Mouse (Mus musculus): Measurements from ENCODE around the gene Timmdc1. TPM values are rescaled to one million over a fixed set of nuclear protein-coding genes. Genes with fewer than 3 reads are reported as not detected.

Timmdc1 gene
- polyA plus RNA-seq (2012; fragmentation: generic; extraction: Trizol) = 10 to 100 TPM in 1 of 2 experiments, 1 to 10 TPM in 1; 9.1 to 18.0 TPM

DNA sequence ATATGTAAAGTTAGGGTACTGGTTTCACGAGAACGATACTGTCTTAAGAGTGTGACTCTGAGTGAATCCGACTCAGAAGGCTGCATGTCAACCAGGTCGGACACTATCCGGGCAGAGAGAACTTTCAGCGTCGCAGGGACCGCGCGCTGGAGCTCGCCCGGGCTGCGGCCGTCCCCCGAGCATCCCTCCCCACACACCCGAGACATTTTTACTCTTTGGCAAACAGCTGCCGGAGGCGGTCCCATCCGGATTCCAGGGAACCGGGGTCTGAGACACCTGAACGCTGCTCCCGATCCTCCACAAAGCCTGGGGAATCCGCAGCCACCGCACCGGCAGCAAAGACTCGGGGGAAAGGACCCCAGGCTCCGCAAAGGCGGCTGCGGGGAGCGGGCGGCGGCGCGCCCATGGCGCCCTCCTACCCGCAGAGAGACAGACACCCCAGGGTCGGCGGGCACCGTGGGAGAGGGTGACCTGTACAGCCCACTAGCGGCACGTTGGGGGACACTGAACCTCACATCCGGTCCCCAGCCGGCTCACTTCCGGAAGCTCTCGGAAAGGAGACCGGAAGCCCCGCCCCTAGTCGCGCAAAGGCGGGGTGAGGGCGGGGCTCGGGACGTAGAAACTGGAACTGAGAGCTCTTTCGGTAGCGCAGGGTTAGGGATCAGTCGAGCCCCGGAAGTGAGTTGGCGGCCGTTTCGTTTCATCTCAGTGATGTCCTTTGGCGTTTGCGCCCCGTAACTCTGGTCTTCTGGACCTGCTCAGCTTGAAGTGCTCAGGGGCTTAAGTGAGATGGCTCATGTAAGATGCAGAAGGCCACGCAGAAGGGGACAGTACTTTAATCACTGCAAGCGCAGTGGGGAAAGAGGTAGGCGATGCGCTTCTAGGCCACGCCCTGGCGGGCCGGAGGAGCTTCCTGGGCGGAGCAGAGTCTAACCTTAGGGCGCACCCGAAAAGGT lies at the start of gene Timmdc1:
Gene Timmdc1, minus strand, starts transcription at position 535 of the 956 bp plus-strand sequence.

GRCm38 (mm10) chr16:38558221-38558748 lies 35.8 kb upstream of the Timmdc1 start, which contains the start of gene Tmem39a:
Gene Tmem39a, plus strand, starts transcription at chr16:38558698.

DNA sequence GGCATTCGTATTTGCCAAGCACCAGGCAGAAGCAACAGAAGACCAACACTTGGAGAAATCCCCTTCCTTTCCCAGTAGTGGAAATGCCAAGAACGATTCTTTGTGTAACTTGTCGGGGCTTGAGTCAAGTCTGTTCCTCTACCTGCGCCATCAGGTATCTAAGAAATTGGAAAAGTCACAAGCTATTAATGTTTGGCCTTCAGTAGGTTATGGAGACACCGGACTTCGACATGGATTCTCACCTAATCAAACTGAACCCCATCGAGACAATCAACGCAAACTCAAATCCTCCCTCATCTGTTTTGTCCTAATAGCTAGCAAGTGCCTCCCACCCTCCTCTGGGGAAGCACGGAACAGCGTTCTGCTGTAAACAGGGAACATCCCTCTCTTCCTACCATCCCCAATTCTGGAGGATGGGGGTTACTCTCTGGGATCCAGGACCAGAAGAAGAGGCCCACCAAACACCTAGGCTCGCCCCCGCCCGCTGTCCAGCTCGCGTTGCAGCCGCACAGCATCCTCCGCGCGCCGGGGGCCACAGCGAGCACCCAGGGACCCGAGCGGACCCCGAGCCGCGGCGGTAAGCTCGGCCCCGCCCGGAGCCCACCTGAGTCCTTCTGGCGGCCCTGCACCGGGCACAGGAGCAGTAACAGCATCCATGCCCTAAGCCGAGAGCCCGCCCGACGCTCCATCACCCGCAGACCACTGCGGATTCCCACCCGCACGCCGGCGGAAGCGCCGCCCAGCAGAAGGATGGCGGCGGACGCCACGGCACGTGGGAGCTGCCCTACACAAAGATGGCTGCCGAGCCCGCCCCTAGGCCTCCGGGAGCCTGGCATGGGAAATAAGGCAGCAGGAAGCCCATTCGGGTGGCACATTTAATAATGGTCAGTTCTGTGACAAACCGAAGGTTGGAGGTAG lies 27.3 kb upstream of the Timmdc1 start, which contains the start of gene Poglut1:
Gene Poglut1, minus strand, starts transcription at position 780 of the 918 bp plus-strand sequence.

DNA sequence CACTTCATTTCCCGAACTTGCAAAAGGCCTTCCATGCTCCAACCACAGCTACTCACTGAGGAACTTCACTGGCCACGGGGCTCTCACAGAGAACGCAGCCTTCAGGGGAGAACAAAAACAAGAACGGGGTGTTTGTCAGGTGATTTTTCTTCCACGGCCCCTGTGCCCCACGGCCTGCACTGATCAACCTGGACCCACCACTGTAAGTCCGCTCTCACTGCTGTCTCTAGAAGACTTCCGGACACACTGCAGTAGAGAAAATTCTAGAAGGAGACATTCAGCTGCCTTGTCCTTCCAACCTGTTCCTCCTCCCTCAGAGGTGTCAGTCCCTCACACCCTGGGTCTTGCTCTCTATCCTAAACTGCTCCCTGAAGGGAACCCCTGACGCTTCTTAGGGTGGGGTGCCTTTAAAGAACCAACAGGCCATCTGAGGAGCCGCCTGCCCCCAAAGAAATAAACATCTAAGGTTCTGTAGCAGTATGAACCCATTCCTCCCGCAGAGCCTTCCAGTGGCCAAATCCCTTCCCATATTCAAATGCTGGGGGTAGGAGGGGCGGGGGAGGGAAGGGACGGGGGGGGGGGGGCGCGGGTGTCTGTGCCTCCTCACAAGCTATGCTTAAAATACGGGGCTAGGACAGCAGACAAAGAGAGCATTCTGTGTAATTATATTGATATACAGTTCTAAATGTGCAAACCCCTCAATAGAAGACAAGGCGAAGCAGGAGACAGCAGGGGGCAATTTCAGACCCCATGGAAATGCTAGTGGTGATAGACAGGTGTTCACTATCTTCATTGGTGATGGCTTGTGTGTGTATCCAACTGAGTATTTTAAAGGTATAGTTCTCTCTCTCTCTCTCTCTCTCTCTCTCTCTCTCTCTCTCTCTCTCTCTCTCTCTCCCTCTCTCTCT lies 66.7 kb downstream of the Timmdc1 start, which contains the start of gene Cd80:
Gene Cd80, plus strand, starts transcription at position 51 of the 908 bp plus-strand sequence.

DNA sequence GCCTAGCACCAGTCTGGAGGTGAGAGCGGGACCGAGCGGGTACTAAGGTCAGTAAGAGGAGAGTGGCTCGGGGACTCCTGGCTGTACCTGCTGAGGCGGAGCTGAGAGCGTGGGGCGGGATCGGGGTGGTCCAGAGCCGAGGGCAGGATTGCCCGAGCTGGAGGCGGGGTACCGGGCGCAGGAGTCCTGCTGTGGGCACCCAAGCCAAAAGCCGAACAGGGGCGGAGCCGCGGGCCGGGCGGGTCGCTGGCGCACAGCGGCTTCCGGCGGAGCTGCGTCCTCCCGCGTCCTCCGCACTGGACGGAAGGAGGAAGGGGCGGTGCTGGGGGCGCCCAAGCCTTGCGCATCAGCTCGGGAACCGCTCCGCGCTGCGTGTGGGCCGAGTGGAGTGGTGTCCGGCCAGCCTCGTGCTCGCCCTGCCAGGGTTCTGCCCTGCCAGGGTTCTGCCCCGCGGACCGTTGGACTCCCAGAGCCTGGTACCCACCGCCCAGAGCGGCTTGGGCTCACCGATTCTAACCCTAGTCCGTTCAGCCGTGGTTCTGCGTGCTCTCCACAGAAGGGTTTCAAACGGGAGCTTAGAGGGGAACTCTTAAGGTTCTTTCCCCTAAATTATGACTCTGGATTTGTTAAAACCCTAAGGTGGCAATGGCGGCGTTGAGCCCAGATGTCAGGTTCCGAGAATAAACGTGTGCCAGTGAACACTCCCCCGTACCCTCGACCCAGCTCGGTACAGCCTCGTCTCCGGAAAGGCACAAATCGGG lies 69.8 kb downstream of the Timmdc1 start, which contains the start of gene Adprh:
Gene Adprh, minus strand, starts transcription at position 262 of the 761 bp plus-strand sequence.

Other genes with a start within 250 kb of the Timmdc1 start
- under 1 TPM; 0.01 to 0.02 TPM for gene Nr1i2, start 227.8 kb downstream of the Timmdc1 start, polyA plus RNA-seq (2012; fragmentation: generic; extraction: Trizol)
- gene Maats1, start 180.5 kb downstream of the Timmdc1 start, polyA plus RNA-seq (2012; fragmentation: generic; extraction: Trizol) = under 1 TPM; 0.04 TPM
- 100 to 1,000 TPM; 159 to 176 TPM for gene Cox17, start 175.7 kb downstream of the Timmdc1 start, polyA plus RNA-seq (2012; fragmentation: generic; extraction: Trizol)
- under 1 TPM in 1 of 2 experiments, not detected in 1; 0.22 TPM for gene Gm21987, start 175.6 kb downstream of the Timmdc1 start, polyA plus RNA-seq (2012; fragmentation: generic; extraction: Trizol)
- gene Popdc2, start 160.5 kb downstream of the Timmdc1 start, polyA plus RNA-seq (2012; fragmentation: generic; extraction: Trizol) = under 1 TPM; 0.05 to 0.91 TPM
- under 1 TPM; 0.05 to 0.92 TPM for gene Pla1a, start 89.5 kb downstream of the Timmdc1 start, polyA plus RNA-seq (2012; fragmentation: generic; extraction: Trizol)
- gene Adprh, start 70.0 kb downstream of the Timmdc1 start, polyA plus RNA-seq (2012; fragmentation: generic; extraction: Trizol) = 10 to 100 TPM; 28.0 to 46.3 TPM
- 1 to 10 TPM in 1 of 2 experiments, under 1 TPM in 1; 0.33 to 3.9 TPM for gene Cd80, start 67.1 kb downstream of the Timmdc1 start, polyA plus RNA-seq (2012; fragmentation: generic; extraction: Trizol)
- gene Poglut1, start 27.6 kb upstream of the Timmdc1 start, polyA plus RNA-seq (2012; fragmentation: generic; extraction: Trizol) = 10 to 100 TPM in 1 of 2 experiments, 1 to 10 TPM in 1; 3.2 to 25.3 TPM
- 10 to 100 TPM in 1 of 2 experiments, 1 to 10 TPM in 1; 6.5 to 49.6 TPM for gene Tmem39a, start 36.0 kb upstream of the Timmdc1 start, polyA plus RNA-seq (2012; fragmentation: generic; extraction: Trizol)
- 1 to 10 TPM in 1 of 2 experiments, under 1 TPM in 1; 0.71 to 6.7 TPM for gene Arhgap31, start 190.6 kb upstream of the Timmdc1 start, polyA plus RNA-seq (2012; fragmentation: generic; extraction: Trizol)
- 1 to 10 TPM in 1 of 2 experiments, under 1 TPM in 1; 0.15 to 2.5 TPM for gene B4galt4, start 219.6 kb upstream of the Timmdc1 start, polyA plus RNA-seq (2012; fragmentation: generic; extraction: Trizol)